In the genomic region with DNA sequence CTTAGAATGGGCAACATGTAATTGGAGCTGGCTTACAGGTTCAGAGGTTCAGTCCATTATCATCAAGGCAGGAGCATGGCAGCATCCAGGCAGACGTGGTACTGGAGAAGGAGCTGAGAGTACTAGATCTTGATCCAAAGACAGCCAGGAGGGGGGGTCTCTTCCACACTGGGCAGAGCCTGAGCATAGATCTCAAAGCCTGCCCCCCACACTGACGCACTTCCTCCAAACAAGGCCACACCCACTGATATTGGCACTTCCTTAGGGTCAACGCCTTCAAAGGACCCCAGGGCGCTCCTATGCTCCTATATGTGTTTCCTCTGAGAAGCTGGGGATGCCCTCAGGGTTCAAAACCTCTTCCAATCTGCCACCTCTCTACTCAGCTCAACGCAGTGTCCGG, we compare ENCODE assay signal across 16 mouse cellular contexts. TPM values are rescaled to one million over a fixed set of nuclear protein-coding genes. Genes with fewer than 3 reads are reported as not detected.
DNase-seq lines count a peak whose midpoint lies in the region; ATAC-seq and TF ChIP-seq lines count a peak whose summit lies in the region.
"Had no signal": no experiment of that assay in that cellular context is flagged by ENCODE, and none has a peak within 500 bp of the region (broad histone marks: within the 10 kb centered on the region; RNA-seq: fewer than 3 reads in every experiment).

No protein-coding gene starts in this region.

- no peak overlapping the region for H3K9ac ChIP-seq in heart, adult 2 months (ENCODE audit: low read depth, low read length)
- no peak overlapping the region for H3K9ac ChIP-seq in kidney, postnatal 0 days (ENCODE audit: low read depth, low read length)
- H3K9ac ChIP-seq: forebrain, postnatal 0 days; hindbrain, embryonic 14.5 days; limb, embryonic 13.5 days had no signal

- no peak overlapping the region for H3K4me2 ChIP-seq in kidney, postnatal 0 days (ENCODE audit: low read length)
- H3K4me2 ChIP-seq: hindbrain, embryonic 14.5 days; limb, embryonic 13.5 days had no signal

- TF ChIP-seq CTCF in heart, adult 2 months (IDR thresholded peaks at IDR 0.05) = no peak
- no peak for TF ChIP-seq CTCF in kidney, postnatal 0 days (IDR thresholded peaks at IDR 0.05; ENCODE audit: low read depth)
- TF ChIP-seq CTCF in E14TG2a.4 (conservative IDR thresholded peaks at IDR 0.05; ENCODE audit: low read length) = no peak

- intact Hi-C loops in heart, adult 2 months (cut with DNase I) = no loop called here

- H3K79me2 ChIP-seq in heart, adult 2 months (replicated peaks; ENCODE audit: control insufficient read depth, insufficient read depth, low read length) = no peaks in the 10 kb centered on the region

- no peak for TF ChIP-seq EP300 in heart, adult 2 months (IDR thresholded peaks at IDR 0.05; ENCODE audit: insufficient read depth, low read depth, low read length)

- H3K9me3 ChIP-seq in kidney, postnatal 0 days (replicated peaks; ENCODE audit: low read length) = no peaks in the 10 kb centered on the region
- H3K9me3 ChIP-seq in E14TG2a.4 (ENCODE audit: low read length) = no peaks in the 10 kb centered on the region
- H3K9me3 ChIP-seq: limb, embryonic 13.5 days had no signal

- no peaks in the 10 kb centered on the region for H3K36me3 ChIP-seq in heart, adult 2 months (ENCODE audit: control insufficient read depth, insufficient read depth, low read length)
- no peaks in the 10 kb centered on the region for H3K36me3 ChIP-seq in kidney, postnatal 0 days (ENCODE audit: insufficient read depth, low read length)
- H3K36me3 ChIP-seq in E14TG2a.4 (ENCODE audit: insufficient read depth, low read length) = no peaks in the 10 kb centered on the region
- H3K36me3 ChIP-seq: limb, embryonic 13.5 days had no signal

- ATAC-seq in kidney, postnatal 0 days (replicated peaks; ENCODE audit: low FRiP score, low read depth) = 0 out of 2 replicates have a peak, but pooled peaks have one; percentile 33
- ATAC-seq in granulocyte monocyte progenitor cell, adult 5-6 weeks (replicated peaks; ENCODE audit: poor library complexity, severe bottlenecking) = peak; percentile 14; the same call in 1 of the 2 replicates
- ATAC-seq: activated CD4-positive, CD25-positive, alpha-beta regulatory T cell, adult 4 months; forebrain, postnatal 0 days; intestine, postnatal 0 days had no signal

- 65% methylated on average over 6 of the region's 6 CpGs for WGBS in heart, adult 2 months
- WGBS in kidney, postnatal 0 days = 64% methylated on average over 6 of the region's 6 CpGs

- H3K4me3 ChIP-seq in heart, adult 2 months = no peak overlapping the region
- H3K4me3 ChIP-seq in kidney, postnatal 0 days (replicated peaks; ENCODE audit: low read depth, low read length) = no peak overlapping the region
- peak overlapping the region; percentile 37 for H3K4me3 ChIP-seq in E14TG2a.4 (replicated peaks; ENCODE audit: low read length)
- H3K4me3 ChIP-seq: layer of hippocampus, adult 2 months; left cerebral cortex, adult 2 months; limb, embryonic 13.5 days had no signal

- DNase-seq in heart, adult 2 months = no peak
- no peak for DNase-seq in heart, adult 8-10 months (ENCODE audit: low spot score)
- DNase-seq in kidney, postnatal 0 days (ENCODE audit: low spot score) = peak; percentile 20
- no peak for DNase-seq in kidney, adult 18-20 months
- DNase-seq in cerebellum, postnatal 14 days = no peak
- no peak for DNase-seq in ovary, postnatal 10 days (ENCODE audit: low spot score)
- DNase-seq: forebrain, postnatal 0 days; thymus, adult 2 months had no signal

- H3K27ac ChIP-seq in heart, adult 2 months = peak overlapping the region; percentile 43; the same call in 1 of the 2 replicates
- H3K27ac ChIP-seq in kidney, postnatal 0 days = peak overlapping the region; percentile 57; the same call in 1 of the 2 replicates
- H3K27ac ChIP-seq: hindbrain, embryonic 14.5 days; layer of hippocampus, adult 2 months; left cerebral cortex, adult 2 months; limb, embryonic 13.5 days had no signal

- no peaks in the 10 kb centered on the region for H3K27me3 ChIP-seq in heart, adult 2 months (ENCODE audit: control insufficient read depth, insufficient read depth, low read length)
- no peaks in the 10 kb centered on the region for H3K27me3 ChIP-seq in kidney, postnatal 0 days (ENCODE audit: insufficient read depth, low read length)
- H3K27me3 ChIP-seq in E14TG2a.4 (ENCODE audit: insufficient read depth, low read length) = no peaks in the 10 kb centered on the region
- H3K27me3 ChIP-seq: limb, embryonic 13.5 days had no signal

- H3K4me1 ChIP-seq in heart, adult 2 months (ENCODE audit: control insufficient read depth, insufficient read depth, low read length) = peaks cover 9% of the 10 kb centered on the region
- no peaks in the 10 kb centered on the region for H3K4me1 ChIP-seq in kidney, postnatal 0 days (replicated peaks; ENCODE audit: insufficient read depth, low read length)
- peaks cover 68% of the 10 kb centered on the region for H3K4me1 ChIP-seq in E14TG2a.4 (replicated peaks; ENCODE audit: low read depth, low read length)

- TF ChIP-seq POLR2A in heart, adult 2 months (IDR thresholded peaks at IDR 0.05; ENCODE audit: insufficient read depth, low read depth, low read length) = no peak

RNA-seq across cellular contexts. Expression of a gene that starts 22.0 kb away (rescaled TPM):
- total RNA-seq in heart, adult 2 months (2021) = 1 to 10 TPM; 1.5 to 3.5 TPM
- polyA plus RNA-seq in heart, adult 2 months (2012; rRNA removed) = 2.4 and 2.8 TPM in 2 replicates
- total RNA-seq in heart, adult 8-10 months (2022) = 1 to 10 TPM in 3 of 4 experiments, not detected in 1; 1.5 to 3.4 (median 2.2) TPM
- 11.1 and 12.1 TPM in 2 replicates for polyA plus RNA-seq in kidney, postnatal 0 days (2015; fragmentation: Nextera tagmentation; extraction: Ambion mirVana)
- total RNA-seq in granulocyte monocyte progenitor cell, adult 5-6 weeks (2014; fragmentation: Nextera tagmentation) = 9.4 and 14.4 TPM in 2 replicates
- total RNA-seq in granulocyte monocyte progenitor cell, adult 5-6 weeks (2017) = 14.3 and 17.7 TPM in 2 replicates

RNA-seq across cellular contexts. Expression of a gene that starts 33.8 kb away (rescaled TPM):
- 10 to 100 TPM; 15.0 to 16.9 TPM for total RNA-seq in heart, adult 2 months (2021)
- 35.0 and 35.9 TPM in 2 replicates for polyA plus RNA-seq in heart, adult 2 months (2012; rRNA removed)
- 10 to 100 TPM; 11.0 to 15.9 (median 13.7) TPM for total RNA-seq in heart, adult 8-10 months (2022)
- polyA plus RNA-seq in kidney, postnatal 0 days (2015; fragmentation: Nextera tagmentation; extraction: Ambion mirVana) = 6.3 and 6.7 TPM in 2 replicates
- 137 and 143 TPM in 2 replicates for total RNA-seq in granulocyte monocyte progenitor cell, adult 5-6 weeks (2014; fragmentation: Nextera tagmentation)
- total RNA-seq in granulocyte monocyte progenitor cell, adult 5-6 weeks (2017) = 55.9 and 59.2 TPM in 2 replicates

RNA-seq across cellular contexts. Expression of a gene that starts 54.0 kb away (rescaled TPM):
- total RNA-seq in heart, adult 2 months (2021) = 1 to 10 TPM; 4.1 to 4.2 TPM
- 6.7 and 9.0 TPM in 2 replicates for polyA plus RNA-seq in heart, adult 2 months (2012; rRNA removed)
- 1 to 10 TPM; 3.6 to 5.2 (median 4.7) TPM for total RNA-seq in heart, adult 8-10 months (2022)
- 0.78 and 0.99 TPM in 2 replicates for polyA plus RNA-seq in kidney, postnatal 0 days (2015; fragmentation: Nextera tagmentation; extraction: Ambion mirVana)
- total RNA-seq in granulocyte monocyte progenitor cell, adult 5-6 weeks (2014; fragmentation: Nextera tagmentation) = 7.2 and 10.1 TPM in 2 replicates
- total RNA-seq in granulocyte monocyte progenitor cell, adult 5-6 weeks (2017) = 0.31 and 0.69 TPM in 2 replicates
- polyA plus RNA-seq: activated CD4-positive, CD25-positive, alpha-beta regulatory T cell, adult 4 months had no signal

RNA-seq across cellular contexts. Expression of a gene that starts 55.6 kb away (rescaled TPM):
- total RNA-seq in heart, adult 2 months (2021) = 10 to 100 TPM; 78.6 to 94.2 TPM
- 85.1 and 96.6 TPM in 2 replicates for polyA plus RNA-seq in heart, adult 2 months (2012; rRNA removed)
- 10 to 100 TPM; 91.9 to 98.0 (median 95.8) TPM for total RNA-seq in heart, adult 8-10 months (2022)
- polyA plus RNA-seq in kidney, postnatal 0 days (2015; fragmentation: Nextera tagmentation; extraction: Ambion mirVana) = 226 and 227 TPM in 2 replicates
- 226 and 256 TPM in 2 replicates for total RNA-seq in granulocyte monocyte progenitor cell, adult 5-6 weeks (2014; fragmentation: Nextera tagmentation)
- 47.5 and 60.5 TPM in 2 replicates for total RNA-seq in granulocyte monocyte progenitor cell, adult 5-6 weeks (2017)
